Mouse (Mus musculus) left cerebral cortex, adult 18-20 months (tissue): ENCODE measurements around the gene Gm49395. TPM values are rescaled to one million over a fixed set of nuclear protein-coding genes. Genes with fewer than 3 reads are reported as not detected.
A peak's percentile ranks its signal among the peaks of the same experiment; 100 is the strongest.

Experiments used
- DNase-seq, 2 experiments: peaks; one replicate each; pipeline ENCODE4 v3.0.0; 2021 to 2022; ENCODE audit warnings: low spot score in 2 of 2, mixed read lengths in 1 of 2
- total RNA-seq, 2 experiments: library from RNA; stranded (reverse); gene quantifications; 2 replicates each; pipeline ENCODE4 v1.2.3; 2021

Gene Gm49395
- total RNA-seq, 2 experiments from 2014 or later = 3.4 to 3.7 TPM

DNA sequence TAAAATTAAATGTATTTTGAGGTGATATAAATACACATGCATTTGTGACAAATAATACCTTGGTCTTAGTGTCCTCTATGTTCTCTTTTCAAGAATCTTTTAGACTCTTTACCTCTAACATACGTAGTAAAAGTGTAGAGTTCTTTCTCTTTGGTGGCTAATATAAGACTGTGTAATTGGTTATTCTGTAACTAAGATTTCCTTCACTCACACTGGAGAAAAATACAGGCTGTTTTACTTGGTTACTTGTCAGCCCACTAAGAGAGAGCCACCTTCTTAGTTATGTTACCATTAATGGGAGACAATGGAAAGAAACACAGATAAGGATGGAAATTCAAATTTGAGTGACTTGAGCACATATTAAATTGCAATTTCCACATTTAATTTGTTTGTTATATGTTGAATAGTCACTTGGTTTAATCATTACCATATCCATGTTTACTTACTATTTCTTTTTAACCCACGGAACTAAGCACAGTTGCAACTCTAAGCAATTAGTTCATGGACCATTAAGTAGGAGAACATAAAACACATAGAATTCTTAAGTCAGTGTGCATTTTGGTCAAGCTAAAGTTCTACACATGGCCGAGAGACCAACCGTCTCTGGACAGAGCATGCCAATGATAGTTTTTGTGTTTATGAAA lies 34.3 kb downstream of the Gm49395 start:
- no peak for DNase-seq

DNA sequence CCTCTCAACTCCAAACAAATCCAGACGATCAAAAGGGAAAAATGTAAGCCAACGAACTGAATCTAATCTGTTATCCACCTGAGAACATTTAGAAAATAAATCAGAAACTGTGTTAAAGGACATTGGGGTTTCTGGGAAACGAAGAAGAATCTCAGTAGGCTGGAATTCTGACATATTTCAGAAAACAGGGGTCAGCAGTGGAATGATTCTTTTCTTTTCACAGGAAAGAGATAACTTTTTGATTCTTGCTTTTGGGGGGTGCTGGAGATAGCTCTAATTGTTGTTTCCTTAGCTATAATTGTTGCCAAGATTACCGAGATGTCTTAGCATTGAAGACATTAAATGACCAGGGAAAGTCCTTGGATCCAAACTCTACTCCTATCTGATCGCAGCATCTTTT lies 44.2 kb downstream of the Gm49395 start:
- no peak for DNase-seq

DNA sequence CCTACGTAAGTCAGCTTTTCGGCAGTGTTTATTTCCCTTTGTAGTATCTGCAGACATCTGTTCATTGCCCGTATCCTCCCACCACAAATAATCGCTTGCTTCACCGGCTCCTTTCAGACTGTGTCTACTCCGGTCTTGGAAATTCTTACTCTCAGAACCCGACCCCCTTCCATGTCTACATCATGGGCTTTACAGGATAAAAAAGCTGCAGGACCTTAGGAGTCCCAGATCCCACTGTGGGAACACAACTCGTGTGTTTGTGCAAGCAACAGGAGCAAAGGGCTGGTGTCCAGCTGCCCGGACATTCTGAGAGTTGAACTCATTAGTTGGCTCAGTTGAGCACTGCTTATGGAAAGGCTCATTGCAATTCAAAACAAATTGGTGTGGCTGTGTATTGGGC lies 46.9 kb downstream of the Gm49395 start:
- no peak for DNase-seq

GRCm38 (mm10) chr13:115052568-115052967 lies 49.2 kb downstream of the Gm49395 start:
- peak; percentile 20 to 46 for DNase-seq

- DNase-seq = peak in 1 of 2 experiments; percentile 4
Observed at GRCm38 (mm10) chr13:115050660-115051559, 50.8 kb downstream of the Gm49395 start.

- DNase-seq = no peak
Observed at GRCm38 (mm10) chr13:115042652-115043051, 59.1 kb downstream of the Gm49395 start.

DNA sequence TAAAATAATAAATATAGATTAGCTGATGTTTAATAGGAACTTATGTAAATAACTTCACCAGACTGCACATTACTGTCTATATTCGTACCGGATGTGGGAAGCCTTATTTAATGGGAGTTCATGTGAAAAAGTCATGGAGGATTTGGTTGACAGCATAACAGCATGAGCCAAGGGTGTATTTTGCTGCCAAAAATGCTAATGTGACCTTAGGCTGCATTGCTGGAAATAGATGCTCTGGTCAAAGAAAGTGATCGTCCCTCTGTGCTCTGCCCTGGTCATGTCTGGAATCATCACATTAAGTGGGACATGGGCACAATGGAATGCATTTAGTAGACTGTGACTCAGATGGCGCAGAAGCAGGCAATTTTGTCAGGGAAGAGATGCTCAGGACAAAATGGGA lies 64.4 kb downstream of the Gm49395 start:
- no peak for DNase-seq

- DNase-seq = no peak
Observed at GRCm38 (mm10) chr13:115035387-115035786, 66.3 kb downstream of the Gm49395 start.

GRCm38 (mm10) chr13:115033135-115033534 lies 68.6 kb downstream of the Gm49395 start:
- no peak for DNase-seq

- no peak for DNase-seq
Observed at GRCm38 (mm10) chr13:115031177-115032000, 70.3 kb downstream of the Gm49395 start.

GRCm38 (mm10) chr13:115025394-115025793 lies 76.3 kb downstream of the Gm49395 start:
- DNase-seq = no peak

DNA sequence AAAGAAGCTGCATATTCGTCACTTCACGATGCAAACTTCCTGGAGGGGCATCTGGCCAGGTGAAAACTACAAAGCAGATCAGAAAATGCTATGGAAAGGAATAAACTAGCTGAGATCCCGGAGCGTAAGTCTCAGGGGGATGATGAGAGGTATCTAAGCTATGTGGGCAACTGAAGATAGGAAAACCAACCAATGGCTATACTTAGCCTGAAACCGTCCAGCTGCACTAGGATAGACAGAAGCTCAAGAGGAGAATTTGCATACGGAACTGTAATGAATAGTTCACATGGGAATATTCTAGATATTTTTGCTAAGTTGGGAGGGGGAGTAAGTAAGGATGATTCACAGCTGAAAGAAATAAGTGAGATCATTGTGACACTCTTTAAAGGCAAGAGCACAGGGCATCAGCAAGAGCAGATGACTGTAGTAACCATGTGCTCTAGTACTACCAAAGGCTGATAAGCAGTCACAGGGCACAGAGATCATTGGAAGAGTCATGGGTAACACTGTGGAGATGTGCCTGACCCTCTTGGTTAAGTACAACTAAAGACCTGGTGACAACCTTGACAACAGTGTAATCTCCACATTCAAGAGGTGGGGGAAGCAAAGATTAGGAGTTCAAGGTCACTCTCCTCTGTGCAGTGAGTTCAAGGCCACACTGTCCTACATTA lies 79.5 kb downstream of the Gm49395 start:
- no peak for DNase-seq

- DNase-seq = no peak
Observed at GRCm38 (mm10) chr13:115021411-115021810, 80.3 kb downstream of the Gm49395 start.

DNA sequence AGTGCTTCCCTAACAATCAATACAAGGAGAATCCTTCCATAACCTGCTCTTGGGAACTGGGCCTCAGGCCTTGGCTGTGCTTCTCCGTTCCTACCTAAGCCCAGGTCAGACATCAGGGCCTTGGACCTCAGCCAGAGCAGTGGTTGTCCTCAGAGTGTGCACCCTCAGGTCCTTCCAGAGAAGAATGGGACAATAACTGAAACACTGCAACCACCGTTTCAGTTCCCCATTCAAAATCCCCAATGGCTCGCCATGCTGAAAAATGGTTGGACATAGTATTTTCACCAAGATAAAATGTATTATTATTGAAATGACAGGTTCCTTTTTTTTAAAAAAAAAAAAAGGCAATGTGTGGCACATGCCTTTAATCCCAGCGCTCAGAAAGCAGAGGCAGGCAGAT lies 81.0 kb downstream of the Gm49395 start:
- no peak for DNase-seq

- no peak for DNase-seq
Observed at GRCm38 (mm10) chr13:115017545-115017944, 84.2 kb downstream of the Gm49395 start.

GRCm38 (mm10) chr13:115011547-115011946 lies 90.2 kb downstream of the Gm49395 start:
- no peak for DNase-seq

- no peak for DNase-seq
Observed at GRCm38 (mm10) chr13:115006213-115006835, 95.4 kb downstream of the Gm49395 start.

- DNase-seq = no peak
Observed at GRCm38 (mm10) chr13:115005342-115005741, 96.4 kb downstream of the Gm49395 start.

GRCm38 (mm10) chr13:115003444-115004053 lies 98.2 kb downstream of the Gm49395 start:
- DNase-seq = no peak

DNA sequence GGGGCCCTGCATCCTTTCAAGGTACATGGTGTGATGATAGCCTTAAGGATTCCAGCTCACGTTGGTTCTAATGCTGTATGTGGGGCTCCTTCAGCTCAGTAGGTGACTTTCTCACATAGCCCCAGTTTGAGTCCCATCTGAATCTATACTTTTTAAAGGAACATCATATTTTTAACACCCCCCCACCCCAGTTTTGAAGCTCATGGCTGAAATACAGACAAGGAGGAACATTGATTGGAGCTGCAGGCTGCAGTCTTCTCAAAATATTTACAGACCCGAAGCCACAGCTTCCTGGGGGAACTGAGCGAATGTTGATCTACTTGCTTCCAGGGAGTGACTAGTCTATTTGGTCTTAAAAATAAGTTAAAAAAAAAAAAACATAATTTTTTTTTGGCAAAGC lies 98.9 kb downstream of the Gm49395 start:
- DNase-seq = no peak
